In genomic region chr7:136330431-136330830, GRCm38 (mm10) we compare ENCODE assay signal across 28 mouse cellular contexts.
"Had no signal": no experiment of that assay in that cellular context is flagged by ENCODE, and none has a peak within 500 bp of the region (broad histone marks: within the 10 kb centered on the region; RNA-seq: fewer than 3 reads in every experiment).

No protein-coding gene starts in this region.

- H3K9me3 ChIP-seq: heart, embryonic 10.5 days; heart, embryonic 12.5 days; hindbrain, embryonic 10.5 days; hindbrain, embryonic 12.5 days; kidney, embryonic 15.5 days; limb, embryonic 15.5 days; liver, embryonic 12.5 days had no signal

- H3K4me2 ChIP-seq: heart, embryonic 12.5 days; hindbrain, embryonic 12.5 days; hindbrain, embryonic 14.5 days; kidney, embryonic 15.5 days; limb, embryonic 13.5 days; limb, embryonic 15.5 days; liver, embryonic 12.5 days had no signal

- H3K4me3 ChIP-seq: gastrocnemius, adult 2 months; heart, embryonic 10.5 days; heart, embryonic 12.5 days; hindbrain, embryonic 10.5 days; hindbrain, embryonic 12.5 days; kidney, embryonic 15.5 days; limb, embryonic 13.5 days; limb, embryonic 15.5 days; liver, embryonic 12.5 days had no signal

- H3K4me1 ChIP-seq: heart, embryonic 10.5 days; hindbrain, embryonic 10.5 days; liver, embryonic 12.5 days had no signal

- H3K9ac ChIP-seq: heart, embryonic 12.5 days; hindbrain, embryonic 12.5 days; hindbrain, embryonic 14.5 days; kidney, embryonic 15.5 days; limb, embryonic 13.5 days; limb, embryonic 15.5 days; liver, embryonic 12.5 days; liver, embryonic 14.5 days had no signal

- H3K27me3 ChIP-seq: heart, embryonic 12.5 days; hindbrain, embryonic 12.5 days; kidney, embryonic 15.5 days; limb, embryonic 13.5 days; limb, embryonic 15.5 days; liver, embryonic 12.5 days had no signal

- H3K36me3 ChIP-seq: heart, embryonic 10.5 days; heart, embryonic 12.5 days; hindbrain, embryonic 10.5 days; hindbrain, embryonic 12.5 days; kidney, embryonic 15.5 days; limb, embryonic 13.5 days; limb, embryonic 15.5 days; liver, embryonic 12.5 days had no signal

- DNase-seq: gastrocnemius, adult 2 months; gastrocnemius, postnatal 10 days; gastrocnemius, postnatal 25 days; heart, postnatal 10 days; heart, postnatal 4 days; kidney, adult 11 months; kidney, adult 2 months; kidney, adult 9 months; kidney, postnatal 14 days; kidney, postnatal 36 days; layer of hippocampus, adult 9-11 months; layer of hippocampus, postnatal 36 days; left cerebral cortex, postnatal 4 days; lung, adult 18-20 months had no signal

- ATAC-seq: hindbrain, embryonic 16.5 days; inflammation-experienced regulatory T-cells, adult 6 months; intestine, embryonic 16.5 days; liver, embryonic 12.5 days had no signal

- H3K27ac ChIP-seq: gastrocnemius, adult 2 months; heart, embryonic 10.5 days; hindbrain, embryonic 10.5 days; hindbrain, embryonic 12.5 days; hindbrain, embryonic 14.5 days; kidney, embryonic 15.5 days; kidney, postnatal 0 days; limb, embryonic 13.5 days; limb, embryonic 15.5 days; liver, embryonic 12.5 days; liver, embryonic 14.5 days had no signal
